Mouse (Mus musculus) left cerebral cortex, adult 18-20 months (tissue): ENCODE results near the gene Raet1d. TPM values are rescaled to one million over a fixed set of nuclear protein-coding genes. Genes with fewer than 3 reads are reported as not detected.

Source experiments
- total RNA-seq, 2 experiments: library from RNA; stranded (reverse); gene quantifications; 2 replicates each; pipeline ENCODE4 v1.2.3; 2021

Raet1d gene
- total RNA-seq, 2 experiments from 2014 or later: not detected

Other genes with a start within 250 kb of the Raet1d start
- gene E030030I06Rik, start 211.3 kb upstream of the Raet1d start, total RNA-seq: under 1 TPM; 0.35 to 0.77 TPM
- not detected for gene Raet1e, start 202.0 kb upstream of the Raet1d start, total RNA-seq
- gene H60b, start 202.0 kb upstream of the Raet1d start, total RNA-seq: under 1 TPM; 0.33 to 0.37 TPM